Mouse (Mus musculus): ENCODE data around the gene Tspan15. TPM values are rescaled to one million over a fixed set of nuclear protein-coding genes. Genes with fewer than 3 reads are reported as not detected.

The Tspan15 gene
- total RNA-seq, 2 experiments from 2014 or later: 13.6 to 15.9 TPM

DNA sequence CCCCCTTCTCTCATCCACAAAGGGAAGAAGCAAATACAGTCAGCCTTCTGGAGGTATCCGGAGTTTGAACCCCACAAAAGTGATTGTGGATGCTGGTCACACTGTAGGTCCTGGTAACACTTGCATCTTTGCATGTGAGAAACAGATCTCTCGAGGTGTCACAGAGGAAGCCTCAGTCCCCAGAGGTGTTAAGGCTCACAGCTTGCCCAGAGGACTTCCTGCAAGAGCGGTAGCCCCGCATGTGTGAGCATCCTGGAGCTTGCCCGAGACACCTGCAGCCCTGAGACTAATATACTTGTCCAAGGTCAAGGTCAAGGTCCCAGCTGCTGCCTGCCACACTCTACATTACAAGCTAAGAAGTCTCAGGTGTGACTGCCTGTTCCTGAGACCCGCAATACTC, 36.1 kb downstream of the Tspan15 start:
- DNase-seq (ENCODE audit: low spot score in 2 of 2): no peak
- Histone ChIP-seq H3K27ac (peak overlapping the region; percentile 87), H3K4me3 (no peak overlapping the region)
- TF ChIP-seq CTCF (conservative IDR thresholded peaks at IDR 0.05): no peak

DNA sequence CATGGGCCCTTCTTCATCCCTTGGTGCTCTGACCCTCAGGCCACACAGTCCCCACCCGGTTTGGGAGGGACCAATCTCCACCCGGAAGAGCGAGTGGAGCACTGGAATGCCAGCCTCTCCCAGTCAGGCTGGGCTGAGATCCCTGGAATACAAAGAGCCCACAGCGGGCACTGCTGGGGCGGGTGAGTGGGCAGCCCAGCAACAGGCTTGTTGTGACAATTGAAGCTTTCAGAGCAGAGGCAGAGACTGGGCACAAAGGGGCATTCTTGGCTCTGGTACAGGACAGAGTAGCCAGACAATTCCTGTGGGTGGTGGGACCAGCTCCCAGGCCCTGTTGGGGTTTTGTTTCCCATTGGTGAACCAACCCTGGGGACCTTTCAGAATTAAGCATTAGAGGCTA, 36.6 kb downstream of the Tspan15 start:
- no peak for TF ChIP-seq CTCF (conservative IDR thresholded peaks at IDR 0.05)
- peak; percentile 63 to 80 for DNase-seq (ENCODE audit: low spot score in 2 of 2)

GRCm38 (mm10) chr10:62194043-62194442, 37.0 kb downstream of the Tspan15 start:
- Histone ChIP-seq H3K27ac (peak overlapping the region; percentile 87), H3K4me3 (no peak overlapping the region)
- TF ChIP-seq CTCF (conservative IDR thresholded peaks at IDR 0.05): no peak
- DNase-seq (ENCODE audit: low spot score in 2 of 2): no peak

More for the DNA sequence above, 36.6 kb downstream of the Tspan15 start:
- Histone ChIP-seq H3K27ac (peak overlapping the region; percentile 87), H3K4me3 (no peak overlapping the region)

DNA sequence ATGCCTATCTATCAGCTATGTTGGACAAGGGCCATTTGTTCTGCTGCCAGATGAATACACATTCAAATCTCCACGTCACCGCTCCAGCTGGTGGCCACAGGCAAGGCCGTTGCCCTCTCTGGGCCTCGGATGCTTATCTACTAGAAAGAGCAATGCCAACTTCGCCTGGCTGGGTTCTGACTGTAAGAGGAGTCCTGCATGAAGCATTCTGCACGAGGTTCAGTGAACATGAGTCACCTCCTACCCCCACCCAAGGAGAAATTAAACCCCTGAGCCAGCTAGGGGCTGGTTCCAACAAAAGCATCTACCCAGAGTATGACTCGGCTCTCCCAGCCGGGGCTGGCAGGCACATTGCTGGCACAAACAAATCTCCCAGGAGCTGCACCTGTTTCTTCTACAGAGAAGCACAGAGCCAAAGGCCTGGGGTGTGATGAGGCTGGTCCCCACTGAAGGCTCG, 38.3 kb downstream of the Tspan15 start:
- no peak for TF ChIP-seq CTCF (conservative IDR thresholded peaks at IDR 0.05)
- Histone ChIP-seq H3K27ac (peak overlapping the region; percentile 87), H3K4me3 (no peak overlapping the region)
- peak; percentile 65 to 82 for DNase-seq (ENCODE audit: low spot score in 2 of 2)

DNA sequence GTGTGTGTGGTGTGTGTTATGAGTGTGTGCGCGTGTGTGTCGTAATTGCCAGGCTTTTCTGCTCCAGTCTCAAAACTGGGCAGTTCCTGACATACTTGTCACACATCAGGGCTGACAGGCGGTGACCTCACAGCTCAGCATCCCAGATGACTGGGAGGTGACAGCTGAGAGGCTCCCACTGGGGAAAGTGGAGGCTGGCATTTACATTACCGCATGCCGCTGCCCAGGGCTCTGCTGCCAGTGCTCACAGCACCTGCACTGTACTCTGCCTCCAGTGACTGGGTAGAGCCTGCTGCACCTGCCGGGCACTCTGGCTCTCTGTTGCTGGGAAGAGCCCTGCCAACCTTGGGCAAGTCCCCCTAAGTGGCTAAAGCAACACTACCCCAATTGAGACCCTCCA, 40.2 kb downstream of the Tspan15 start:
- Histone ChIP-seq H3K27ac (peak overlapping the region; percentile 87; the same call in 1 of the 2 replicates), H3K4me3 (no peak overlapping the region)
- DNase-seq (ENCODE audit: low spot score in 2 of 2): no peak
- no peak for TF ChIP-seq CTCF (conservative IDR thresholded peaks at IDR 0.05)

DNA sequence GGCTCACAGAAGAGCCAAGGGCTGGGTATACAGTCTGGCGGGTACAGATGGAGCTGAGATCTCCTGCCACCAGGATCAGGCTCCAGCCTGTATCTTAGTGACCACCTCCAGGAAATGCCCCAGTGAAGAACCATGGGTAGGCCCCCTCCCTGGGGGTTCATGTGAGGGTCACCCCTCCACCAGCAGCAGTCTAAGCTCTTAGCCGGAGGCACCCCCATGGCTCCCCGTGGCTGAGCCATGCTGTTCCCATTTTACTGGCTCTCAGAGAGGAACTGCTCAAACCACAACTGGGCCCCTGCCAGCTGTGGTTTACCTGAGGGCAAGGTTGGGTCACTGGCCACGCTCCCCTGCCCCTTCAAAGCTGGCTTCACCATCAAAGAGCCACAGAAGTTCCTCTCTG, 41.1 kb downstream of the Tspan15 start:
- TF ChIP-seq CTCF (conservative IDR thresholded peaks at IDR 0.05): no peak
- DNase-seq (ENCODE audit: low spot score in 2 of 2): no peak
- Histone ChIP-seq H3K27ac (peak overlapping the region; percentile 32; the same call in 1 of the 2 replicates), H3K4me3 (no peak overlapping the region)

GRCm38 (mm10) chr10:62189303-62189702, 41.7 kb downstream of the Tspan15 start:
- H3K4me3 ChIP-seq: no peak overlapping the region
- no peak for TF ChIP-seq CTCF (conservative IDR thresholded peaks at IDR 0.05)
- no peak for DNase-seq (ENCODE audit: low spot score in 2 of 2)
- H3K27ac ChIP-seq: no peak overlapping the region

- DNase-seq (ENCODE audit: low spot score in 2 of 2): peak; percentile 80 to 89
- TF ChIP-seq CTCF (conservative IDR thresholded peaks at IDR 0.05): peak; percentile 98
- no peak overlapping the region for H3K27ac ChIP-seq
- no peak overlapping the region for H3K4me3 ChIP-seq
Observed at GRCm38 (mm10) chr10:62186882-62187281, 44.2 kb downstream of the Tspan15 start.

DNA sequence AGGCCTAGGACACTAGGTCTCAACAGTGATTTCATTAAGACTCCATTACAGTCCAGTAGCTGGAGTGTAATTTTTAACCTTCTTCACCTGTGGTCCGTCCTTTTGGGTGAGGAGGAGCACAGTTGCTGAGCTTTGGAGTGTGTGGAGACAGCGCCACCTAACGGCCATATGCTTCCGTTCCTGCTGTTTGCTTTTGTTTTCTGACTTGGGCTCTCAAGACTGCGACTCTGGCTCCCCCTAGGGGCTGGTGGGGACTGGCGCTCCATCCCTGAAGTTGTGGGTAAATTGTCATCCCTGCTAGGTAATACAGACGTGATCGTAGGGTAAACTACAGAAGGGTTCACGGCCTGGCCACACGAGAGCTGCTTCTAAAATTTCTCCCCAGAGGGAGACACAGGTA, 48.0 kb downstream of the Tspan15 start:
- Histone ChIP-seq H3K27ac (no peak overlapping the region), H3K4me3 (no peak overlapping the region)
- TF ChIP-seq CTCF (conservative IDR thresholded peaks at IDR 0.05): peak; percentile 100
- DNase-seq (ENCODE audit: low spot score in 2 of 2): peak; percentile 94 to 99

- no peak overlapping the region for H3K27ac ChIP-seq
Observed at GRCm38 (mm10) chr10:62182471-62183014, 48.5 kb downstream of the Tspan15 start.

DNA sequence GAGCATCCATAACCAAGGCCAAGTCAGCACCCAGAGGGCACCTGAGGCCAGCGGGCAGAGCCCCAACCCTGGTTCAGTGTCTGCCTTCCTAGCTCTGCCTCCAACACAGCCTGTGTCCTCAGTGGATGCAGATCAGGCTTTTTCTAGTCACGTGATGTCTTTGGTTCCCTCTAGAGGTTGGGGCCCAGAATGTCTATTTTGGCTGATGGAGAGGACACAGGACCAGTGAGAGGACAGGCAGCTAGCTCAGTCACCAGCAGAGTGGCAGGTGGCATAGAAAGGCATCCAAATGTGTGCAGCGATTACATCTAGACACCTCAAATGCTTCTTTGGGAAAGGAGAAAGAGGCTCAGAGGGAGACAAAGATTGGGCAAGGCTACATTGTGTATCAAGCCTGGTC, 49.4 kb downstream of the Tspan15 start:
- Histone ChIP-seq H3K4me3 (no peak overlapping the region), H3K27ac (no peak overlapping the region)
- TF ChIP-seq CTCF (conservative IDR thresholded peaks at IDR 0.05): peak; percentile 26
- no peak for DNase-seq (ENCODE audit: low spot score in 2 of 2)

More at GRCm38 (mm10) chr10:62182471-62183014, 48.5 kb downstream of the Tspan15 start:
- TF ChIP-seq CTCF (conservative IDR thresholded peaks at IDR 0.05): no peak
- H3K4me3 ChIP-seq: no peak overlapping the region
- no peak for DNase-seq (ENCODE audit: low spot score in 2 of 2)

GRCm38 (mm10) chr10:62179944-62180343, 51.1 kb downstream of the Tspan15 start:
- no peak for DNase-seq (ENCODE audit: low spot score in 2 of 2)
- H3K27ac ChIP-seq: no peak overlapping the region
- H3K4me3 ChIP-seq: no peak overlapping the region
- TF ChIP-seq CTCF (conservative IDR thresholded peaks at IDR 0.05): no peak

DNA sequence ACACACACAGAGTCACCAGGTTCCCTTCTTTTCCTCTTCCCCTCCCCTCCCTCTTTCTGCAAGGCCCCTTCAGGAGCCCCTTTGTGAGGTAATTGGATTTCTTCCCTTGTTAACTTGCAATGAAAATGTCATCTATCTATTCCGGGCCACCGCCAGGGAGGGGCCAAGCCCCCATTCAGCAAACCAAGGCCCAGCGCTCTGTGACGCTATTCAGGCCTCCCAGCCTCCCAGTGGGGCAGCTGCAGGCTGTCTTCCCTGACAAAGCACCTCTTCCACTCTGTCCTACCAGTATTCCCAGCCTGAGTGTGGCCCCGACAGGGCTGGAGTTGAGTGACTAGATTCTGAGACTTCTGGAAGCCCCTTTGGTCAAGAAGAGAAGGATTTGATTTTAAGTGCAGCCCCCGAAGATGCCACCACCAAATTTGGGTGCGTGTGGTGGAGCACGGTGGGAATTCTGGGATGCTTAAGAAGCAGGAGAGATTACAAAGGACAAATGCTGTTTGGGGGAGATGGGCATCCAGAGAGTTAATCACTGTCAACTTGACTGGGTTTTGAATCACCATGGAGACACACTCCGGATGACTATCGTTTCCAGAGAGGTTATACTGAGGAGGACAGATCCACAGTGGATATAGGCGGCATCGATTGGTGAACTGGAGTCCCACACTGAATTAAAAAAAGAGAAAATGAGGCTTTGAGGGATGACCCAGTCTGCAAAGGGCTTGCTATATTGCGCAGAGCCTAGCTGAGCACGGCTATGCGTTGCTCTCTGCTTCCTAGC, 56.3 kb downstream of the Tspan15 start:
- Histone ChIP-seq H3K4me3 (no peak overlapping the region), H3K27ac (no peak overlapping the region)
- TF ChIP-seq CTCF (conservative IDR thresholded peaks at IDR 0.05): no peak
- no peak for DNase-seq (ENCODE audit: low spot score in 2 of 2)
